Mouse (Mus musculus): ENCODE data around the gene Slc1a2. TPM values are rescaled to one million over a fixed set of nuclear protein-coding genes. Genes with fewer than 3 reads are reported as not detected.

Gene Slc1a2
- total and polyA plus RNA-seq, 3 experiments = 0.08 TPM; not detected in 2

- H3K9ac ChIP-seq (ENCODE audit: control insufficient read depth, low read depth, low read length, poor library complexity, severe bottlenecking) = no peak overlapping the region
- no peak overlapping the region for H3K27ac ChIP-seq (ENCODE audit: control insufficient read depth, low read depth, low read length)
- no peaks in the 10 kb centered on the region for H3K79me2 ChIP-seq (ENCODE audit: control insufficient read depth, insufficient read depth, low read length, poor library complexity)
- no peaks in the 10 kb centered on the region for H3K36me3 ChIP-seq (ENCODE audit: control insufficient read depth in 1 of 2, insufficient read depth in 2 of 2, low read length in 2 of 2)
- no peak overlapping the region for H3K4me3 ChIP-seq (ENCODE audit: control insufficient read depth in 1 of 2, insufficient read depth in 1 of 2, low read depth in 2 of 2, low read length in 2 of 2)
- peaks cover 4 to 6% of the 10 kb centered on the region in 2 experiments for H3K27me3 ChIP-seq (ENCODE audit: control insufficient read depth in 1 of 2, insufficient read depth in 2 of 2, low read length in 2 of 2)
- H3K9me3 ChIP-seq (replicated peaks; ENCODE audit: insufficient read depth, low read length) = no peaks in the 10 kb centered on the region
- no peak for DNase-seq (ENCODE audit: low read depth, low spot score)
- TF ChIP-seq TAL1 (IDR thresholded peaks at IDR 0.05; ENCODE audit: low read length) (no peak), MEF2A (IDR thresholded peaks at IDR 0.05; ENCODE audit: extremely low read depth, insufficient replicate concordance, low read depth, low read length, poor library complexity, severe bottlenecking) (no peak), KAT2A (conservative IDR thresholded peaks at IDR 0.05; ENCODE audit: low read depth, low read length) (no peak), ZNF384 (IDR thresholded peaks at IDR 0.05; ENCODE audit: low read depth, low read length) (no peak), ETS1 (IDR thresholded peaks at IDR 0.05; ENCODE audit: low read depth, low read length) (no peak), BHLHE40 (IDR thresholded peaks at IDR 0.05; ENCODE audit: borderline replicate concordance, low read depth, low read length) (no peak), UBTF (IDR thresholded peaks at IDR 0.05; ENCODE audit: borderline replicate concordance, insufficient read depth, low read depth, low read length) (no peak), NRF1 (IDR thresholded peaks at IDR 0.05; ENCODE audit: insufficient read depth, low read depth, low read length, poor library complexity, severe bottlenecking) (no peak), MYB (IDR thresholded peaks at IDR 0.05; ENCODE audit: low read depth, low read length) (no peak), MXI1 (IDR thresholded peaks at IDR 0.05; ENCODE audit: low read depth, low read length) (no peak), GATA1 (IDR thresholded peaks at IDR 0.05; ENCODE audit: low read depth, low read length) (no peak), POLR2A (IDR thresholded peaks at IDR 0.05; ENCODE audit: control insufficient read depth in 1 of 2, insufficient read depth in 1 of 2, low read depth in 1 of 2, low read length in 2 of 2, poor library complexity in 1 of 2) (no peak), MAFK (IDR thresholded peaks at IDR 0.05; ENCODE audit: borderline replicate concordance, low read depth, low read length) (no peak), ZC3H11A (IDR thresholded peaks at IDR 0.05; ENCODE audit: low read depth, low read length) (no peak), USF2 (IDR thresholded peaks at IDR 0.05; ENCODE audit: borderline replicate concordance in 1 of 2, insufficient read depth in 1 of 2, low read depth in 1 of 2, low read length in 2 of 2) (no peak), E2F4 (IDR thresholded peaks at IDR 0.05; ENCODE audit: borderline replicate concordance, low read depth, low read length) (no peak), GABPA (IDR thresholded peaks at IDR 0.05; ENCODE audit: low read depth, low read length) (no peak), RCOR1 (IDR thresholded peaks at IDR 0.05; ENCODE audit: low read depth, low read length) (no peak), HCFC1 (IDR thresholded peaks at IDR 0.05; ENCODE audit: low read depth, low read length) (no peak)
- H3K4me1 ChIP-seq (ENCODE audit: control insufficient read depth in 1 of 2, insufficient read depth in 2 of 2, low read length in 2 of 2) = no peaks in the 10 kb centered on the region
Measured at GRCm38 (mm10) chr2:102655966-102656725, 2.3 kb upstream of the Slc1a2 start.

Measured in MEL (cell line).